Mouse (Mus musculus): ENCODE results near the gene Pacrg.

Gene Pacrg

DNA sequence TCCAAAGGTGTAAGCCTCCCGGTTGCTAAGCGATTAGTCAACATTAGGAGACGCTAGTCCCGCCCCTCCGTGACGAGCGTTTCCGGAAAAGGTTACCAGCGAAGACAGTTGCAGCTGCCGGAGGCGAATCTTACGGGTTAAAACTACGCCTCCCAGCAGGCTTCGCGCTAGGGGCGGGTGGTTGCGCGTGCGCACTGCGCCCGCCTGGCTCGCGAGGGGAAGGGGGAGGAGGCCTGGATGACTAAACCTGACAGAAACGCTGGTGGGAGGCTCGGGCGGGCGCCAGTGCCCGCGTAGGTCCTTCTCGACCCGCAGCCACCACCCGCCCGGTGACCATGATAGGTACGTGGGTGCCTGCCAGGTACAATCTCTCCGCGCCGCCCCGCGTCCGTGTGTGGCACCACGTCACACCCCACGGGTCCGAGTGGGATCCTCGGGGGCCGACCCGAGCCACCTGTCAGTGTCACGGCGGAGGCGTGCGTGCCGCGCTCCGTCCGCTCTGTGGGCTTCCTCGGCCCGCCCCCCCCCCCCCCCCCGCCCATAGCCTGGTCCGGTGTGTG lies at the start of gene Pacrg, which contains the start of gene Prkn:
TSS of gene Pacrg (minus strand) at position 164 of the 560 bp plus-strand sequence.
TSS of gene Prkn (plus strand) at position 237 of the 560 bp plus-strand sequence.
- peak; percentile 96 for DNase-seq

GRCm38 (mm10) chr17:10887924-10888323 lies 47.8 kb upstream of the Pacrg start:
- DNase-seq = no peak

DNA sequence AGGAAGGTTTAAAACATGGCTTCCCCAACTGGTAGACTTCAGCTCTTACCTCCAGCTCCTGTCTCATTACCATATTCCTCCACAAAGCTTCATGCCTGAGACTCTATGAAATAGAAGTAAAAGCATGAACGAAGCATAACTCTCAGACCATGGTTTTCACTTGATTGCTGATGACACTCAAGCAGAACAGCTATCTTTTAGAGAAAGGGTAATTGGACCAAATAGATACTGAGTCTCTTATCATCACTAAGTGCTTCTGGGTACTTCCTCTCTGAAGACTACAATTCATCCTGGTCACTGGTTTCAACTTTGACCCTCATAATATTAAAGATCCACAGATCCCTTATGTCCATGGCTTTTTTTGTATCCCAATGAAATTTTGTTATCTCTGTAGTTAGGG lies 42.1 kb upstream of the Pacrg start:
- no peak for DNase-seq

GRCm38 (mm10) chr17:10878986-10879385 lies 38.9 kb upstream of the Pacrg start:
- DNase-seq = no peak

DNA sequence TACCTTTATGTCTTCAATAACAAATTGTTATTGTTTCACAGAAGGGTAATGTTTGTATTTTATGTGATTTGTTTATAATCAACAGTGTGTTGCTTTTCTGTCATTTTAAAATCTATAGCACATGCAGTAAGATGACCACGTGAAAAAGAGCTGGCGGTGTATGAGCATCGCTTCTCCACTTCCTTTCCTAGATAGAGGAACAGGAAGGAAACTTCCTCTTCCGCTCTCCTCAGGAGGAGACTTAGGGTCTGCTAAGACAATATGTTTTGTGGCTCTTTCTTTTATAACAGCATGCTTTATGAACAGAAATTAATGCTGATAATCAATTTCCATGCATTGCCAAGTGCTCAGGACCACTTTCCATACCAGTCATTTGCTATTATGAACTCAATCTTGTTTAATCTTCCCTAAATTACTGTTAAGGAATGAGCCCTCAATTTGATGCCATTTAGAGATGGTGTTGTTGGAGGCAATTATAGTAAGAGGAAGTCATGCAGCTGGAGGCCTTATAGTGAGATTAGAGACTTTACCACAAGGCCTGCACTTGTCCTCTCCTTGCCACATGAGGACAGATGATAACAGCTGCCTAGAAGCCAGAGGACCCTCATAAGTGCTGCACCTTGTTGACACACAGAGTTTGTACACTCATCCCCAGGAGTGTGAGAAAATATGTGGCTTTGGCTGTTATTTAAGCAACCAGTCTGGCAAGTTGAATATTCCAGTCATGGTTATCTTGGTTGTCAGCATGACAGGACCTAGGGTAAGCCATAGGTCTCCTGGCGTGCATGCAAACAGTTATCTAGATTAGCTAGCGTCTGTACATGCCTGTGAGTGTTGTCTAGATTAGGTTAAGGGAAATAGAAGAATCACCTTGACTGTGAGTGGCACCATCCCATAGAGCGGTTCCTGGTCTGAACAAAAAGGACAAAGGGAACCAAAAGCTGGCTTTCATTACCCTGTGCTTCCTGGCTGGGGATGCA lies 34.4 kb upstream of the Pacrg start:
- no peak for DNase-seq

GRCm38 (mm10) chr17:10854207-10854606 lies 14.1 kb upstream of the Pacrg start:
- no peak for DNase-seq

- DNase-seq = peak; percentile 40
Measured at GRCm38 (mm10) chr17:10840731-10841201, 655 bp upstream of the Pacrg start.

DNA sequence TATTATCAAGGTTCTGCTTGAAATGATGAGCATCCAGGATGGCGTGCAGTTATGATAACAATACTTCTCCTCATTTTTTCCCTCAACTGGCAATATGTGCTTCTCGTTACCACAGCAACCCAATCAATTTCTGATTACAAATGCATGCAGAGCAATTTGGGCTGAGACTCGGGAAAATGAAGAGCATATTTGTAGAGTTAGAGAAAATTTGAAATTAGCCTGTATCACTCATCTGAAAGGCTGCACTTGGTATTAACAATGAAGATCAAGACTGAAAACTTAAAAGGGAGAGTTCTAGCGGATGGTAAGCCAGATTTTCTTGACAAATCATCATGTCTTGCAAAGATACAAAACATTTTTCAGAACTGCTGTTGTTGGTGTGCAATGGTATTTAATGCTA lies 21.1 kb downstream of the Pacrg start:
- no peak for DNase-seq

DNA sequence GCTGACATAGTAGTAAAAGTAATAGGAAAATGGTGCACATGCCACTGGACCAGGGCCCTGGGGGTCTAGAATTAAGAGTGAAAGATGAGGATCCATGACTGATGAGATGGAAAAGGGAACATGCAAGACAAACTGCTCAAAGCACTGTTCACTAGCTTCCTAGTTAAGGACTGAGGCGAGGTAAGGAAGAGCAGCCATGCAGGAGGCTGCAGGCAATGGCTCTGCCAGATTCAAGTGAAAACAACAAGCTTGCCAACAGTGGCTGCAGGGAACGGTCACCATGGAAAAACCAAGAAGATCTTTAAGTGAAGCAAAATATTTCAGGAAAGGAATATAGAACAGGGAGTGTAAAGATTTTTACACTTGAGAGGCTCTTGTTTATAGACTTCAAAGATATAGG lies 31.5 kb downstream of the Pacrg start:
- DNase-seq = no peak

DNA sequence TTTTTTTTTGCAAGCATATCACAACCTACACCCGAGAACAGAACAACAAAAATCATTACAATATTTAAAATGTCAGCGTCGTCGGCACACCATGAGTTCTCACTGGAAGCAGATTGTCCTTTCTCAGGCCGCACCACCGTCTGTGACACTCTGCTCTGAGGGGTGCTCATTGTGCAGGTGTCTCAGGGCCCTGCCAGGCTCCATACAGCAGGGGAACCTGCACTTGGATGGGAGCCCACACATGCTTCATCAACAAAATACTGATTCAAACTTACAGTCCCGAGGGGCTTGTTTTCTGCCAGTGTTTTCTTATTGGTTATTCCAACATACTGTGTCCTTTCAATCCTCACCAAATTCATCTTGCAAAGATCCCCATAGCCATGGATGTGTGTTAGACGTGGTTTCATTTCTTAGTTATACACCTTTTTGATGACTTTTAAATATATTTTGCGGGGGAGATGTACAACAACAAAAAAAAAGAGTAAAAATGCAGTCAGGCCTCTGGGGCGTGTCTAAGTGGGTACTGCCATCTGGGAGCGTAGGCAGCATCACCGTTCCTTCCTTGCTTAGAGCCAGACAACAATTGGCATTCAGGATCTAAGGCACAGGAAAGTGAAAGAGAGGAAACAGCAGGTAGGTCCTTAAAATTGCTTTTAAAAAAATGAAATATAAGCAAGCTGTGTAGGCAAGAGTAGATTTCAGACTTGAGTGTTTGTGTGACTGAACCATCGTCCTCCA lies 32.7 kb downstream of the Pacrg start:
- DNase-seq = no peak

DNA sequence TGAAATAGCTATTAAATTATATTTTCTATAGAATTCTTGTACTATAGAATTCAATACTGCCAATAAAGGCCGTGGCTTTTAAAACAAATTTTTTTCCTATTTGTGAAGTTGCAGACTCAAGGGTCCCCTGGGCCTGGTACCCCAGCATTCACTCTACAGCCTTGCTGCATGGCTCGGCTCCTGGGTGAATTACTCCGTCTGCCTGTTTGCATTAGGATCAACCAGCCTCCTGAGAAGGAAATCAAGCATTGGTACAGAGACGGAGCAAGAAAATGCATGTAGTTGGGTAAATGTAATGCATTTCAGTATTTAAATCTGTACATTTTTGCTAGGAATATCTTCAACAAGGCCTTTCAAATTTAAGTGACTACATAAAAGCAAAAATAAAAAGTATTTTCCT lies 33.4 kb downstream of the Pacrg start:
- no peak for DNase-seq

- no peak for DNase-seq
Measured at GRCm38 (mm10) chr17:10791661-10792060, 48.5 kb downstream of the Pacrg start.

GRCm38 (mm10) chr17:10784401-10784920 lies 55.6 kb downstream of the Pacrg start:
- no peak for DNase-seq

DNA sequence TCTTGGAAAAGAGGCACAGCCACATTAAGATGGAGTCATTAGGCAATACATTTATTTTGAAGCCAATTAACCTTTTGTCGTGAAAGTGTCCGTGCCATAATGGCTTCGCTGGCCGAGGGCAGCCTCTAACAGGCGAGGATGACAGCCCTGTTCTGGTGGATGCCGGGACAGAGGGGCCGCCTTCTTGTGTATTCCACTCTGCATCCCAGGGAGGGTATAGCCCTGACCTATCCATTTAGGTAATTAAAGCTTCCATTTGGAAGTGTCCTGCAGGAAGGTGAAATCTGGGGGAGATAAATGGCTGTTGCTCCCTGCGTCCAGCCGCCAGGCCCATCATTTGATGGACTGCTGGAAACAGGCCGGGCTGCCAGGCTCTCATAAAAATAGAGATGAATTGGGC lies 63.6 kb downstream of the Pacrg start:
- no peak for DNase-seq

DNA sequence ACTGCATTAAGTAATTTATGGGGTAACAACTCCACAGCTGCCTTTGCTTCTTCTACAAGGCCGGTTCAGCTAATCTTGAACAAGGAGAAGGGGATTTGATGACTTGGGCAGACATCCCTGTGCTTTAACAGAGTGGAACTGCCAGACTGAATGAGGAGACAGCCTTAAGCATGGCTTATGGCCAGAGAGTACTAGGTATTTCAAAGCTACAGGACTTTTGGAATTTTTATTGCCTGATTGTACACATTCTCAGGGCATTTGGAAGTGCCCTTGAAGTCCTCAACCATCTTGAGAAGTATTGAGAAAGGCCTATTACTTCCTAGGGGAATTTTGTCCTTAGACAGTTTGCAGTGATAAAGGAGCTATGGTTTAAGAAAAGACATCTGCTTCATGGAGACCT lies 65.6 kb downstream of the Pacrg start:
- DNase-seq = no peak

GRCm38 (mm10) chr17:10772207-10772606 lies 67.9 kb downstream of the Pacrg start:
- DNase-seq = no peak

DNA sequence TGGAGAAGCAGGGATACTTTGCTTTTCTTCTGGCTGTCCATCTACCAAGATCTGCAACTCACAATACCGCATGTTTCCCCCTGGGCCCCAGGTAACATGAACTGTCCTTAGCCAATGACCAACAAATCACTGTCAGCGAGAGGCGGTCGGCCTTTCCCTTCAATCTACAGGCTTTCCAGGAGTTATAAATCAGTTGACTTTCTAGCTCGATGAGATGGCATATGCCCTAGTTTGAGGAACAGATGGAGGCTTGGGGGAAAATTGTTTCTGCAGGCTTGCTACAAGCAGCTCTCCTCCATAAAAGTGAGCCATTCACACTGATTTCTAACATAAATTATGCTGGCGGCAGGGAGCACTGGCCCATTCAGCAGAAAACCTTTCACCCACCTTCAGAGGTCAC lies 70.2 kb downstream of the Pacrg start:
- no peak for DNase-seq

GRCm38 (mm10) chr17:10766735-10767406 lies 73.2 kb downstream of the Pacrg start:
- DNase-seq = no peak

DNA sequence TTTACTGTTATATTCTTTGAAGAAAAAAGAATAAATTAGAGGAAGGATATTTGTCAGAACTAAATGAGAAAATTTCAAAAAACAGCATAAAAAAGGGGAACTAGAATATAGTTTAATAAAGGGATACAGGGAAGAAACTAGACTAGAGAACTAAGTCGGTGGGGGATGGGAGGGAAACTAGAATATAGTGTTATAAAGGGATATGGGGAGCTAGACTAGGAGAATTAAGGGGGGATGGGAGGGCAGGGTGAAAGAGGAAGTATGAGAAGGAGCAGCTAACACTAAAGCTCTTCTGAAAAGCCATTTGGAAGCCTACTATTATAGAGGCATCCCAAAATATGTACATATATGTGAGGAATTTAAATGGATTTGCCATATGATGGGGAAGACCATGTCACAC lies 75.8 kb downstream of the Pacrg start:
- DNase-seq = no peak

DNA sequence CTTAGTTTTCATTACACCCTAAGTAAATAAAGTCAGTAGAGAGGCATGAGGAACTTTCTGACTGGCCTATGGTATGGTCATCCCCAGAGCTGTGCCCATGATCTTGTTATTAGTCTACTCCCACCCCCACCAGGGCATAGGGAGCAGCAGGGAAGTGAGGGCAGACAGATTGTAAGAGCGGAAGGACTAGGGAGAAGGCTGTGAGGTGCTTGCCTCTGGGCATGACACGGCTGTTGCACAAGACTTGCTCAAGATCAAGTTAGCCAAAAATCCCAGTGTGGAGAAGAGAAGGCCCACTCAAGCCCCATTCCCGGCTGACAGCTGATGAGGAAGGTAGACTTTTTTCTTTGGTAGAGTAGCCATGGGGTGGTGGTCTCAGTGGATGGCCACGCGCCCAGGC lies 82.7 kb downstream of the Pacrg start:
- no peak for DNase-seq

DNA sequence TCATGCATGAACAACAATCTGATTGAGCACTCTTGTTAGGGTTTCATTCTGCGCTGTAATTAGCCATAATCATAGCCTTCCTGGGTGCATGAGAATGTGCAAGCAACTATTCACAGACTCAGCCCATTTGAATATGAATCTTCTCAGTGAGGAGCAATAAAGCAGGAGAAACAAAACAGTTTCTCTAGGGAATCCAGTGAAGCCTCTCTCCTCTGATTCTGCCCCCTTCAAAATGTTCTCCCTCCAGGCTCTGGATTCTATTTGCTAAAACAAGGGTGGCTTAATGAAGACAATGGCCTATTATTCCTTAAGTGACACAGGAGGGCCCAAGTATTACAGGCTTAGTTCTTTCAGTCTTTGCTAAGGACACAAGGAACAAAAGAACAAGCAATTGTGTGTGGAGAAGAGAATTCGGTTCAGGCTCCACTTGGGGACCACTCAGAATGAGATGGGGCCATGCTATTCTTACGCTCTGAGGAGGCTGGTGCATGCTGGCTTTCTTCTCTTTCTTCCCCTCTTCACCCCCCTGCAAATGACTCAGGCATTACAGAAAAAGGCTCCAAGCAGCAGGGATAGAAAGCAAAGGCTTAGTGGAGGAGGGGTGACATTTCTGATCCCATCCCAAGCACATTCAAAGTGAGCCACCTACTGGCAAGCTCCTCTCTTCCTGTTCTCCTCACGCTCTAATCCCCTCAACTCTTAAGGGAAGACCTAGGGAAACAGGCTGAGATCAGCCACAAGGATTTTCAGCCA lies 95.2 kb downstream of the Pacrg start:
- peak; percentile 34 for DNase-seq

- no peak for DNase-seq
Measured at GRCm38 (mm10) chr17:10740083-10740482, 100.0 kb downstream of the Pacrg start.

Data from right cerebral cortex, postnatal 4 days (tissue).